Mouse (Mus musculus) cerebellum, adult (tissue): ENCODE data around the gene Ahctf1.
A peak's percentile ranks its signal among the peaks of the same experiment; 100 is the strongest.
"Not testable (repeated sequence)": the region's sequence is repeated elsewhere in the genome, so short reads cannot be mapped to it uniquely, and the experiment has no call there.

Experiments used
- ATAC-seq: cut with Nextera tagmentation; 2 replicates; pipeline ENCODE4 v1.9.2; 2017; ENCODE audit warnings: mild to moderate bottlenecking, moderate library complexity, mixed read lengths; ENCODE audit not compliant: insufficient number of reproducible peaks, low FRiP score, low TSS enrichment

Gene Ahctf1

GRCm38 (mm10) chr1:179803513-179804139 is at the start of gene Ahctf1:
Gene Ahctf1 (minus strand): TSS chr1:179803680.
- peak; percentile 97 for ATAC-seq

- ATAC-seq, result peak; percentile 62
Observed at GRCm38 (mm10) chr1:179847759-179848389, 44.4 kb upstream of the Ahctf1 start.

DNA sequence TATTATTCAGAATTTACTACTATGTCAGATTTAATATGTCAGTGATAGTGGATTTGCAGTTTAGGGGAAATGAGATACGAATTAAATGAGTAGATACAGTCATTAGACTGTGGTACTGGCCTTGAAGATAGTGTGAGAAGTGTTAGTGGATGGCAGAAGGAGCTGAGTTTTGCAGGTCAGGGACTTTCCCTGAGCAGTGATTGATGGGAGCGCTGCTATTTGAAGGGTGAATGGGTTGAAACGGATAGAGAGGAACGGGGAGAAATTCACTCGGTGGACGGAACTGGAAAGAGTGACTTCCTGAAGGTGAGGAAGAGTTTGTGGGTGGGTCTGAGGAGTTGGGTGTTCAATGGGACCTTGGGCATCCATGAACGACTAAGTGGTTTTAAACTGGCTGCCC is 43.7 kb upstream of the Ahctf1 start:
- ATAC-seq, result no peak; the same call in 1 of the 2 replicates

DNA sequence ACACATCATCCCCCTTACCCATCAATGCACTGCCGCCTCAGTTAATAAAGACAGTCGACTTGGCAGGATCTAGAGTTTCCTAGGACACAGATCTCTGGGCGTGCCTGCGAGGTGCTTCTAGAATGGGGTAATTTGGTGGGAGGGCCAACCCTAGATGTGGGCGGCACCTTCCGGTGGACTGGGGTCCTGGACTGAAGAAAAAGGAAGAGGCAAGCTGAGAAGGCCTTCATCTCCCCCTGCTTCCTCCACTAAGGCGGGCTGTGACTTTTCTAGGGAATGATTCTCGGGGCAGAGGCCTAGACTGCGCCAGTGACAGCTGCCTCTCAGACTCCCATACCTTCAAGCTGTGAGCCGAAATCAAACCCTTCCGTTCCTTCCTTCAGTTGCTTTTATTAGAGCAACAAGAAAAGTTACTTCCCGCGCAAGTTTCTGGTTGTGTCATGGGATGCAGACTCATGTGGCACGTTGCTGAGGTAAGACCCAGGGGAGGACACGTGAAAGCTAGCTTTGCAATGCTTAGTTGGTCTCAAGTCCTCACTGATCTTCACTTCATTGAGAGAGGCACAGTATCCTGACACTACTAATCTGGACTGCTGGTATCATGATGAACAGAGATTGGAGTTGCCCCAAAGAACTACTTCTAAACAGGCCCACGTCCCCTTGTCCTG is 42.5 kb upstream of the Ahctf1 start:
- no peak for ATAC-seq

GRCm38 (mm10) chr1:179844894-179845293 is 41.4 kb upstream of the Ahctf1 start:
- no peak for ATAC-seq

- no peak for ATAC-seq
Observed at GRCm38 (mm10) chr1:179843981-179844380, 40.5 kb upstream of the Ahctf1 start.

DNA sequence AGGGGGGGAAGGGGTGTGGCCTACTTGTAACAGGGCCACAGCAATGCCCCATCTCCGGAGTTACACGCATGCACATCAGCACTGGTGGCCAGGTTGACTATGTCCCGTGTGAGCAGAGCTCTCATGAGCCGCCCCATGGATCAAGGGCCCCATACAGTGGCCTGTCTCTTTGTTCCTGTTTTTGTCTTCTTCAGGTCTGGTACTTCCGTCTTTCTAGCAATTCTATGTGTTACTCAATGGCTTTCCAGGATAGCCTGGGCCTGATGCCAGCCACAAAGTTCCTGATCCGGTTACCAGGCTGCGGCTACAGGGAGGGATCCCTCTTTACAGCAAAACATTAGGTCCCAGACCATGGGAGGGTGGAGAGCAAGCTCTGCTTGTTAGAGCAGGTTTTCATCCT is 39.1 kb upstream of the Ahctf1 start:
- ATAC-seq, result no peak

DNA sequence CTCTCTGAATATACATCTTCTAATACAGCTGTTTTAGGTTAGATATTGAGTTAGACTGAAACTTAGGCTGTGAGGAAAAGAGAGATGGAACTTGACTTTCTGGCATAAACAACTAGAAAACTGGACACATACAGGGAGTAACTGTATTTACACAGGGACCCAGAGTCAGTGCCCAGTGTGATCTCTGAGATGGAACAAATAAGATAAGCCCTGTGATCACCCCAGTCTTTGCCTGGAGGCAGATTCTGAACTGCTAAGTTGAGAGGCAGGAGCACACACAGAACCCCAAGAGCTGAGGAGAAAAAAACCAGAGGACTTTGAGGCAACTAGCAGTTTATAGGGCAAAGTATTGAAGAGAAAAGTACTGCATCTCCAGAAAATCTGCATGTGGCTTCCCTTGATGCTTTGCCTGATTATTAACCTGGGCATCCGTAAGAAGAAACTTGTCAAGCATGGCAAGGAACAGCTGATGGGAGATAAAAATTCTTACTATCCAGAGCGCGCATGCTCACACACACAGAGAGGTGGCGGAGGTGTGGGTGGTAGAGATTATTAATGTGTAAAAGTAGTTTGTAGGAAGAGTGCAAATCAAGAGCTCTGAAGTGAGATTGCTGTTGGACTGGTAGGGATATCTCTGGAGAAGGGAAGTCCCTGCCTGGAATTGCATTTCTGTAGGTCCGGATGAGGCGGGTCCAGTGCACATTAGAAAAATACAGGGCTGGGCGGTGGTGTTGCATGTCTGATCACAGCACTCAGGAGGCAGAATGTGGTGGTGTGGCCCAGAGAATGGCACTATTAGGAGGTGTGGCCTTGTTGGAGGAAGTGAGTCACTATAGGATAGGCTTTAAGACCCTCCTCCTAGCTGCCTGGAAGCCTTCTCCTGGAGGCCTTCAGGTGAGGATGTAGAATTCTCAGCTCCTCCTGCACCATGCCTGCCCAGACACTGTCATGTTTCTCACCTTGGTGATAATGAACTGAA is 33.2 kb upstream of the Ahctf1 start:
- no peak for ATAC-seq

- ATAC-seq, result no peak
Observed at GRCm38 (mm10) chr1:179835753-179836425, 32.4 kb upstream of the Ahctf1 start.

DNA sequence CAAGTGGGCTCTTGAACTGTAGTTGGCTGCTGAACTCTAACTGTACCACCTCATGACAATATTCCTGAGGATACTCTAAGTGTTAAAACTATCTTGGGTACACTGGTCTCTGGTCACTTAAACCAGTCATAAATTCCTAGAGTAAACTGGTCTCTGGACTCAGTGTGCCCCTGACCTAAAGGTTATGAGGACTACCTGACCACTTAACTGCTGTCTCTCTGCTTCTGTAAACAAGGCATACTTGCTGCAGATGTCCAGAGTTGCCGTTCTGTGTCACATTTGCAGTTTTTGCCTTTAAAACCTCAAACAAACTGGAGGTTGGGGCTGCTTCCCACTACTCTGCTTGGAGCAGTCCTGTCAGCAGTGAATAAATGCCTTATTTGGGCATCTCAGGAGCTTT is 30.1 kb upstream of the Ahctf1 start:
- no peak for ATAC-seq

GRCm38 (mm10) chr1:179832710-179833240 is 29.3 kb upstream of the Ahctf1 start:
- ATAC-seq, result no peak

DNA sequence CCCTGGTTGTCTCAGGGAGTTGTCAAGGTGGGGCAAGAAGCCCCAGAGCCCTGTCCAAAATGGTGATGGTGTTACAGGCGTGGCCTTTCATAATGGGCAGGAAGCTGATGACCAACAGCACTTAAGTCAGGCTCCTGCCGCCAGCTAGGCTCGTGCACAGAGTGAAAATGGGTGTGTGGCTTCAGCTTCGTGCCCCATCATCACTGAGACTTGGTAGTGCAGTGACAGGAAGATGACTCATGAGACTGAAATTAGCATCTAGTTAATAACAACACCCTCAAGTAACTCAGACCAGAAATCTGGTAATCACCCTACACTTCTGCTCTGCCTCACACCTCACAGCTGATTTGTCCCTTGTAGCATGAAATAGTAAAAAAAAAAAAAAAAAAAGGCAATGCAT is 25.4 kb upstream of the Ahctf1 start:
- ATAC-seq, result no peak

GRCm38 (mm10) chr1:179828051-179828450 is 24.6 kb upstream of the Ahctf1 start:
- no peak for ATAC-seq

DNA sequence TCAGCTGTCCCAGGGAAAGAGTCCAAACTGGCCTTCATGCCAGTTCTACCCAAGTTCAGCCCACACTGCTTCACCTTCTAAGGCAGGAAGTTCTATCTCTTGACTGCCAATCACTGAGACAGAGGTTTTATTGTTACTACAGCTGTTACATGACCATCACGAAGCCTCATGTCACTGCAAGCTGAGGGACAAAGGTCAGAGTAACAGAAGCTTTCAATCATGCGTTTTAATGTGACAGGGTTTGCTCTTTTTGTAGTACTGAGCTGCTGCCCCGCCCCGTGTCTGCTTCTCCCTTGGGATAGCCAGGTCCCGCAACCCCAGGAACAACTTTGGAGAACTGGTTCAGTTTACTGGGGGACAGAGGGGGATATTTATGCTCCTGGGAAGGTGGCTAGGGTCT is 21.1 kb upstream of the Ahctf1 start:
- ATAC-seq, result no peak

- not testable (repeated sequence) for ATAC-seq
Observed at GRCm38 (mm10) chr1:179818490-179819278, 15.2 kb upstream of the Ahctf1 start.

DNA sequence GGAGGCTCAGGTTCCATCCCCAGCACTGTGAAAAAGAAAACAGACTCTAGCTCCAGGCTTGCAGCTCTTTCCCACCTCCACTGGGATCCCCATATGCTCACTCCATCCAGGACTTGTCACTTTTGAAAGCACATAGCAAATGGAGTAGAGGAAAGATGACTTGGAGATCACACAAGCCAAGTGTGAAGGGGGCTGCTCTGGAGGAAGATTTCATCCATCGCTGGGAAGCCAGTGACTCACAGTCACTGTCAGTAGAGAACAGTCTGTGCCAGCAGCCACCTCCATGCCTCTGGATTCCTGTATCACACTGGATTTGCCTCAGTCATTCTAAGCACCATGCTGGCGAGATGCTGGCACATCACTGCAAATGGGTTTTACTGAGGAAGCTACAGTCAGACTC is 11.1 kb upstream of the Ahctf1 start:
- no peak for ATAC-seq

- ATAC-seq, result no peak
Observed at GRCm38 (mm10) chr1:179813385-179813784, 9.9 kb upstream of the Ahctf1 start.

DNA sequence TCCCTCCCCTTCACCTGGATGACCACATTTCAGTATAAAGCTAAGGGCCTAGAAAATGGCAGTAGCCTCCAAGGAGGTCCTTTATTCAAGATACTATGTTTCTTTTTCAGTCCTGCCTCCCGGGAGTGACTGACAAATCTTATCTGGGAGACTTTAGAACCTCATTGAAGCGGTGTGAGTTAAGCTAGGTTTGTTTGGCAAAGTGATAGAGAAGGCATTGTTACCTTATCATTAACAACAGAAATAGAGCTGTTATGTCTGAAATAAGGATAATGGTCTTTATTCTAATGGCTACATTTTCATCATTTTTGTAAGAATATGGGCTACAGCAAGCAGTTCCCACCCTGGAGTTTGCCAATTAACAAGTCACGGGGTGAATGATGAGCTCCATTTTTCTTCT is 4.8 kb upstream of the Ahctf1 start:
- no peak for ATAC-seq

- no peak for ATAC-seq
Observed at GRCm38 (mm10) chr1:179807468-179807867, 4.0 kb upstream of the Ahctf1 start.
